Mouse (Mus musculus) thymus, adult 2 months (tissue): Measurements from ENCODE around the gene Drd2.

Experiments
- CTCF ChIP-seq: fragments of 200-500 bp; IDR thresholded peaks from 2 replicates; pipeline ENCODE4 v1.5.1; 2012; ENCODE audit warnings: mild to moderate bottlenecking, control low read depth, low read length, moderate library complexity, borderline replicate concordance; ENCODE audit not compliant: control insufficient read depth, poor library complexity, insufficient read depth; ENCODE audit errors: extremely low read depth
- POLR2A ChIP-seq: fragments of 200-500 bp; IDR thresholded peaks from 2 replicates; pipeline ENCODE4 v1.6.1; 2012; ENCODE audit warnings: mild to moderate bottlenecking, low read length, control low read depth, moderate library complexity; ENCODE audit not compliant: control insufficient read depth, poor library complexity, insufficient read depth; ENCODE audit errors: extremely low read depth

GRCm38 (mm10) chr9:49442621-49443020 is 102.2 kb downstream of the Drd2 start:
- TF ChIP-seq CTCF: no peak
- TF ChIP-seq POLR2A: no peak
